Mouse (Mus musculus) forebrain, embryonic 15.5 days (tissue): ENCODE data around the gene Zcchc13. TPM values are rescaled to one million over a fixed set of nuclear protein-coding genes. Genes with fewer than 3 reads are reported as not detected.

Experiments used
- ATAC-seq: fragments of 200-750 bp; cut with Nextera tagmentation; replicated peaks from 2 replicates; pipeline ENCODE4 v1.8.0; 2017; ENCODE audit warnings: mild to moderate bottlenecking, moderate TSS enrichment, moderate library complexity
- H3K27ac ChIP-seq: fragments of 300-500 bp; sonication (generic); replicated peaks from 2 replicates; pipeline ENCODE4 v1.5.1; 2015; ENCODE audit warnings: mild to moderate bottlenecking, inconsistent platforms
- H3K27me3 ChIP-seq: fragments of 300-500 bp; sonication (generic); 2 replicates; pipeline ENCODE4 v1.6.1; 2015; ENCODE audit warnings: inconsistent platforms
- H3K36me3 ChIP-seq: fragments of 300-500 bp; sonication (generic); 2 replicates; pipeline ENCODE4 v1.6.1; 2015; ENCODE audit warnings: mild to moderate bottlenecking, inconsistent platforms
- H3K4me1 ChIP-seq: fragments of 300-500 bp; sonication (generic); 2 replicates; pipeline ENCODE4 v1.6.1; 2015; ENCODE audit warnings: inconsistent platforms
- H3K4me2 ChIP-seq: fragments of 300-500 bp; sonication (generic); replicated peaks from 2 replicates; pipeline ENCODE4 v1.6.1; 2015; ENCODE audit warnings: mild to moderate bottlenecking, inconsistent platforms
- H3K4me3 ChIP-seq: fragments of 300-500 bp; sonication (generic); 2 replicates; pipeline ENCODE4 v1.5.1; 2015; ENCODE audit warnings: mild to moderate bottlenecking, inconsistent platforms
- H3K9ac ChIP-seq: fragments of 300-500 bp; sonication (generic); replicated peaks from 2 replicates; pipeline ENCODE4 v1.6.1; 2015; ENCODE audit warnings: mild to moderate bottlenecking, inconsistent platforms
- H3K9me3 ChIP-seq: fragments of 300-500 bp; sonication (generic); 2 replicates; pipeline ENCODE4 v1.6.1; 2016; ENCODE audit warnings: inconsistent platforms
- WGBS: fragments of 180-500 bp; shearing (Covaris S2); methylation state at CpG from one replicate; pipeline ENCODE4 v1.1.7; 2015; ENCODE audit warnings: mixed read lengths; 5-methylcytosine and 5-hydroxymethylcytosine counted together
- polyA plus RNA-seq: library from polyadenylated mRNA; unstranded; fragments of >200 nt; fragmentation: Nextera tagmentation; extraction: Ambion mirVana; gene quantifications from 2 replicates; pipeline ENCODE4 v1.2.1, GENCODE M21; 2015

The Zcchc13 gene
- polyA plus RNA-seq, result not detected in 2 replicates

- WGBS, result 74% methylated on average over 12 of the region's 12 CpGs
- no peaks in the 10 kb centered on the region for H3K4me1 ChIP-seq
Measured at GRCm38 (mm10) chrX:103630303-103630702, at the start of gene Zcchc13. Zcchc13 (plus strand) TSS chrX:103630586.

GRCm38 (mm10) chrX:103584262-103584661 is 46.1 kb upstream of the Zcchc13 start:
- no peak overlapping the region for H3K9ac ChIP-seq
- H3K4me3 ChIP-seq, result no peak overlapping the region
- no peak overlapping the region for H3K4me2 ChIP-seq
- H3K27me3 ChIP-seq, result no peaks in the 10 kb centered on the region
- no peak overlapping the region for H3K27ac ChIP-seq
- H3K4me1 ChIP-seq, result no peaks in the 10 kb centered on the region
- WGBS, result 73% methylated on average over 1 of the region's 1 CpGs
- no peak for ATAC-seq
- no peaks in the 10 kb centered on the region for H3K36me3 ChIP-seq
- no peaks in the 10 kb centered on the region for H3K9me3 ChIP-seq

More at GRCm38 (mm10) chrX:103630303-103630702, at the start of gene Zcchc13:
- Histone ChIP-seq H3K27ac (no peak within 1 kb of the TSS), H3K4me2 (no peak within 1 kb of the TSS), H3K9me3 (no peaks in the 10 kb centered on the region), H3K27me3 (no peaks in the 10 kb centered on the region), H3K9ac (no peak within 1 kb of the TSS), H3K36me3 (no peaks in the 10 kb centered on the region), H3K4me3 (no peak within 1 kb of the TSS)
- ATAC-seq, result no peak

GRCm38 (mm10) chrX:103592056-103592455 is 38.3 kb upstream of the Zcchc13 start:
- Histone ChIP-seq H3K27me3 (no peaks in the 10 kb centered on the region), H3K36me3 (0 out of 2 replicates have a peak, but pooled peaks cover 2% of the 10 kb centered on the region), H3K9ac (no peak overlapping the region), H3K27ac (no peak overlapping the region), H3K9me3 (no peaks in the 10 kb centered on the region), H3K4me1 (no peaks in the 10 kb centered on the region), H3K4me2 (no peak overlapping the region), H3K4me3 (no peak overlapping the region)
- ATAC-seq, result no peak
- WGBS, result 86% methylated on average over 6 of the region's 6 CpGs

- Histone ChIP-seq H3K27ac (no peak overlapping the region), H3K9me3 (no peaks in the 10 kb centered on the region), H3K27me3 (no peaks in the 10 kb centered on the region), H3K4me2 (no peak overlapping the region), H3K36me3 (peaks cover 34% of the 10 kb centered on the region), H3K4me3 (no peak overlapping the region), H3K4me1 (no peaks in the 10 kb centered on the region), H3K9ac (no peak overlapping the region)
- ATAC-seq, result no peak
- 97% methylated on average over 5 of the region's 5 CpGs for WGBS
Measured at GRCm38 (mm10) chrX:103602553-103602952, 27.8 kb upstream of the Zcchc13 start.

- H3K4me1 ChIP-seq, result no peaks in the 10 kb centered on the region
- WGBS, result 82% methylated on average over 5 of the region's 5 CpGs
- peaks cover 30% of the 10 kb centered on the region for H3K36me3 ChIP-seq
- H3K9ac ChIP-seq, result no peak overlapping the region
- no peak overlapping the region for H3K4me3 ChIP-seq
- no peak overlapping the region for H3K4me2 ChIP-seq
- H3K27me3 ChIP-seq, result no peaks in the 10 kb centered on the region
- no peak overlapping the region for H3K27ac ChIP-seq
- no peak for ATAC-seq
- H3K9me3 ChIP-seq, result no peaks in the 10 kb centered on the region
Measured at GRCm38 (mm10) chrX:103604211-103604610, 26.2 kb upstream of the Zcchc13 start.

GRCm38 (mm10) chrX:103605473-103605872 is 24.9 kb upstream of the Zcchc13 start:
- H3K36me3 ChIP-seq, result peaks cover 30% of the 10 kb centered on the region
- 93% methylated on average over 8 of the region's 8 CpGs for WGBS
- H3K27ac ChIP-seq, result no peak overlapping the region
- no peaks in the 10 kb centered on the region for H3K4me1 ChIP-seq
- H3K4me3 ChIP-seq, result no peak overlapping the region
- no peak overlapping the region for H3K9ac ChIP-seq
- no peaks in the 10 kb centered on the region for H3K27me3 ChIP-seq
- H3K4me2 ChIP-seq, result no peak overlapping the region
- ATAC-seq, result no peak
- no peaks in the 10 kb centered on the region for H3K9me3 ChIP-seq

- Histone ChIP-seq H3K27me3 (no peaks in the 10 kb centered on the region), H3K9me3 (no peaks in the 10 kb centered on the region), H3K36me3 (peaks cover 18% of the 10 kb centered on the region), H3K4me2 (no peak overlapping the region), H3K4me3 (no peak overlapping the region), H3K9ac (no peak overlapping the region), H3K27ac (no peak overlapping the region), H3K4me1 (peaks cover under 1% of the 10 kb centered on the region; the same call in 1 of the 2 replicates)
- 95% methylated on average over 5 of the region's 5 CpGs for WGBS
- ATAC-seq, result no peak
Measured at GRCm38 (mm10) chrX:103610401-103610800, 20.0 kb upstream of the Zcchc13 start.

- peaks cover 10% of the 10 kb centered on the region for H3K4me1 ChIP-seq
- no peaks in the 10 kb centered on the region for H3K27me3 ChIP-seq
- no peak for ATAC-seq
- H3K27ac ChIP-seq, result no peak overlapping the region
- H3K4me2 ChIP-seq, result no peak overlapping the region
- H3K9me3 ChIP-seq, result no peaks in the 10 kb centered on the region
- WGBS, result 83% methylated on average over 2 of the region's 2 CpGs
- no peak overlapping the region for H3K4me3 ChIP-seq
- H3K36me3 ChIP-seq, result peaks cover 10% of the 10 kb centered on the region
- no peak overlapping the region for H3K9ac ChIP-seq
Measured at GRCm38 (mm10) chrX:103611462-103611861, 18.9 kb upstream of the Zcchc13 start.

- 94% methylated on average over 24 of the region's 24 CpGs for WGBS
Measured at GRCm38 (mm10) chrX:103614700-103615233, 15.6 kb upstream of the Zcchc13 start.

GRCm38 (mm10) chrX:103615453-103615852 is 14.9 kb upstream of the Zcchc13 start:
- 0 out of 2 replicates have a peak, but pooled peaks cover 3% of the 10 kb centered on the region for H3K36me3 ChIP-seq
- H3K4me3 ChIP-seq, result 0 out of 2 replicates have a peak overlapping the region, but pooled peaks have one; percentile 48
- WGBS, result 70% methylated on average over 4 of the region's 4 CpGs
- H3K9ac ChIP-seq, result peak overlapping the region; percentile 46; the same call in 1 of the 2 replicates
- peaks cover 17% of the 10 kb centered on the region for H3K4me1 ChIP-seq
- H3K27ac ChIP-seq, result peak overlapping the region; percentile 94
- no peak for ATAC-seq
- no peaks in the 10 kb centered on the region for H3K9me3 ChIP-seq
- H3K27me3 ChIP-seq, result no peaks in the 10 kb centered on the region
- peak overlapping the region; percentile 55 for H3K4me2 ChIP-seq

More at GRCm38 (mm10) chrX:103614700-103615233, 15.6 kb upstream of the Zcchc13 start:
- Histone ChIP-seq H3K36me3 (0 out of 2 replicates have a peak, but pooled peaks cover 3% of the 10 kb centered on the region), H3K9ac (no peak overlapping the region), H3K9me3 (no peaks in the 10 kb centered on the region), H3K4me2 (no peak overlapping the region), H3K4me1 (peaks cover 17% of the 10 kb centered on the region), H3K27ac (no peak overlapping the region), H3K4me3 (no peak overlapping the region), H3K27me3 (no peaks in the 10 kb centered on the region)
- no peak for ATAC-seq

GRCm38 (mm10) chrX:103616162-103616535 is 14.2 kb upstream of the Zcchc13 start:
- no peaks in the 10 kb centered on the region for H3K27me3 ChIP-seq

GRCm38 (mm10) chrX:103616536-103617404 is 13.6 kb upstream of the Zcchc13 start:
- H3K9ac ChIP-seq, result peak overlapping the region; percentile 46
- H3K27ac ChIP-seq, result peak overlapping the region; percentile 94
- peak; percentile 98 for ATAC-seq
- H3K36me3 ChIP-seq, result 0 out of 2 replicates have a peak, but pooled peaks cover 3% of the 10 kb centered on the region
- H3K4me2 ChIP-seq, result peak overlapping the region; percentile 55
- WGBS, result 1% methylated on average over 35 of the region's 50 CpGs
- no peaks in the 10 kb centered on the region for H3K27me3 ChIP-seq
- peak overlapping the region; percentile 48 for H3K4me3 ChIP-seq
- H3K9me3 ChIP-seq, result no peaks in the 10 kb centered on the region
- peaks cover 21% of the 10 kb centered on the region for H3K4me1 ChIP-seq

More at GRCm38 (mm10) chrX:103616162-103616535, 14.2 kb upstream of the Zcchc13 start:
- no peaks in the 10 kb centered on the region for H3K9me3 ChIP-seq
- H3K4me1 ChIP-seq, result peaks cover 17% of the 10 kb centered on the region
- H3K4me2 ChIP-seq, result peak overlapping the region; percentile 55
- peak overlapping the region; percentile 94 for H3K27ac ChIP-seq
- 0 out of 2 replicates have a peak, but pooled peaks cover 3% of the 10 kb centered on the region for H3K36me3 ChIP-seq
- 37% methylated on average over 19 of the region's 19 CpGs for whole genome bisulfite sequencing
- ATAC-seq, result peak; percentile 23
- H3K9ac ChIP-seq, result peak overlapping the region; percentile 46
- H3K4me3 ChIP-seq, result peak overlapping the region; percentile 48
